Mouse (Mus musculus) kidney, postnatal 0 days (tissue): ENCODE results near the gene Rhobtb3. TPM values are rescaled to one million over a fixed set of nuclear protein-coding genes. Genes with fewer than 3 reads are reported as not detected.
A peak's percentile ranks its signal among the peaks of the same experiment; 100 is the strongest.
"Not testable (repeated sequence)": the region's sequence is repeated elsewhere in the genome, so short reads cannot be mapped to it uniquely, and the experiment has no call there.

Source experiments
- ATAC-seq: fragments of 200-750 bp; cut with Nextera tagmentation; replicated peaks from 2 replicates; pipeline ENCODE4 v1.8.0; 2017; ENCODE audit warnings: low read depth, moderate number of reproducible peaks, moderate TSS enrichment, moderate library complexity; ENCODE audit not compliant: low FRiP score
- DNase-seq: peaks from one replicate; pipeline ENCODE4 v3.0.0-alpha.2; 2016; ENCODE audit warnings: low spot score
- H3K27ac ChIP-seq: fragments of 300-500 bp; sonication (generic); 2 replicates; pipeline ENCODE4 v1.5.1; 2014; ENCODE audit warnings: mild to moderate bottlenecking
- H3K27me3 ChIP-seq: fragments of 300-500 bp; sonication (generic); 2 replicates; pipeline ENCODE4 v1.6.1; 2014; ENCODE audit warnings: low read length, mixed read lengths; ENCODE audit not compliant: insufficient read depth
- H3K36me3 ChIP-seq: fragments of 300-500 bp; sonication (generic); 2 replicates; pipeline ENCODE4 v1.6.1; 2014; ENCODE audit warnings: low read length, mixed read lengths; ENCODE audit not compliant: insufficient read depth
- H3K4me1 ChIP-seq: fragments of 300-500 bp; sonication (generic); replicated peaks from 2 replicates; pipeline ENCODE4 v1.6.1; 2014; ENCODE audit warnings: antibody characterized with exemption, low read length, mixed read lengths; ENCODE audit not compliant: insufficient read depth
- H3K4me2 ChIP-seq: fragments of 300-500 bp; sonication (generic); 2 replicates; pipeline ENCODE4 v1.6.1; 2014; ENCODE audit warnings: mild to moderate bottlenecking, low read length, moderate library complexity, mixed read lengths
- H3K4me3 ChIP-seq: fragments of 300-500 bp; sonication (generic); replicated peaks from 2 replicates; pipeline ENCODE4 v1.5.1; 2014; ENCODE audit warnings: low read depth, low read length
- H3K9ac ChIP-seq: fragments of 300-500 bp; sonication (generic); 2 replicates; pipeline ENCODE4 v1.6.1; 2014; ENCODE audit warnings: low read depth, low read length
- H3K9me3 ChIP-seq: fragments of 300-500 bp; sonication (generic); replicated peaks from 2 replicates; pipeline ENCODE4 v1.6.1; 2016; ENCODE audit warnings: low read length, inconsistent platforms, mixed read lengths
- CTCF ChIP-seq: IDR thresholded peaks from 2 replicates; pipeline ENCODE4 v1.5.1; 2016; ENCODE audit warnings: antibody characterized with exemption, low read depth, mild to moderate bottlenecking, moderate library complexity
- WGBS: fragments of 180-500 bp; shearing (Covaris S2); extraction: QIAGEN DNeasy Blood & Tissue Kit; methylation state at CpG from one replicate; pipeline ENCODE4 v1.1.7; 2014; 5-methylcytosine and 5-hydroxymethylcytosine counted together
- polyA plus RNA-seq: library from polyadenylated mRNA; unstranded; fragments of >200 nt; fragmentation: Nextera tagmentation; extraction: Ambion mirVana; gene quantifications from 2 replicates; pipeline ENCODE4 v1.2.1, GENCODE M21; 2015

Gene Rhobtb3
- polyA plus RNA-seq, 1 experiment from 2014 or later: 27.6 TPM

DNA sequence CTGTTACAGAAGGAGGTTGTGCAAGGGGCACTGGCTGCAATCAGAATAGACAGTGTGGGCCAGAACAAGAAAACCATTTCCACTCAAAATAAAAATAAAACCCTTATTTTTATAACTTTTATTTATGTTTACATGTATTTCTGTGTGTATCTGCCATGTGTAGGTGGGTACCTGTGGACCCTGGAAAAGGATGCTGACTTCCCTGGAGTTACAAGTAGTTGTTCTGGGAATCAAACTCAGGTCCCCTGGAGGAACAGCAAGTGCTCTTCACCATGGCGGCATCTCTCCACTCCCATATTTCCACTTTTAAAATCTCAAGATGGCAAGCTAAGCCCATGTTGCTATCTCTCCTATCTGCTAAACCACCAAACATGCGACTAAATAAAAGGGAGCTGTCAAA is 13.1 kb downstream of the Rhobtb3 start:
- Histone ChIP-seq H3K27me3 (no peaks in the 10 kb centered on the region), H3K36me3 (0 out of 2 replicates have a peak, but pooled peaks cover 5% of the 10 kb centered on the region), H3K27ac (peak overlapping the region; percentile 2; the same call in 1 of the 2 replicates), H3K4me3 (no peak overlapping the region), H3K9me3 (no peaks in the 10 kb centered on the region), H3K4me1 (peaks cover 10% of the 10 kb centered on the region; the same call in 1 of the 2 replicates), H3K9ac (no peak overlapping the region), H3K4me2 (no peak overlapping the region)
- no peak for TF ChIP-seq CTCF
- ATAC-seq (no peak), DNase-seq (no peak)
- 48% methylated on average over 2 of the region's 2 CpGs for WGBS

GRCm38 (mm10) chr13:75930023-75930422 is 13.7 kb downstream of the Rhobtb3 start:
- ATAC-seq: no peak
- H3K9me3 ChIP-seq: no peaks in the 10 kb centered on the region
- DNase-seq: no peak
- 92% methylated on average over 20 of the region's 20 CpGs for WGBS
- no peaks in the 10 kb centered on the region for H3K27me3 ChIP-seq
- no peak overlapping the region for H3K9ac ChIP-seq
- no peak overlapping the region for H3K4me2 ChIP-seq
- 0 out of 2 replicates have a peak, but pooled peaks cover 5% of the 10 kb centered on the region for H3K36me3 ChIP-seq
- no peak for TF ChIP-seq CTCF
- peaks cover 10% of the 10 kb centered on the region; the same call in 1 of the 2 replicates for H3K4me1 ChIP-seq
- no peak overlapping the region for H3K27ac ChIP-seq
- no peak overlapping the region for H3K4me3 ChIP-seq

DNA sequence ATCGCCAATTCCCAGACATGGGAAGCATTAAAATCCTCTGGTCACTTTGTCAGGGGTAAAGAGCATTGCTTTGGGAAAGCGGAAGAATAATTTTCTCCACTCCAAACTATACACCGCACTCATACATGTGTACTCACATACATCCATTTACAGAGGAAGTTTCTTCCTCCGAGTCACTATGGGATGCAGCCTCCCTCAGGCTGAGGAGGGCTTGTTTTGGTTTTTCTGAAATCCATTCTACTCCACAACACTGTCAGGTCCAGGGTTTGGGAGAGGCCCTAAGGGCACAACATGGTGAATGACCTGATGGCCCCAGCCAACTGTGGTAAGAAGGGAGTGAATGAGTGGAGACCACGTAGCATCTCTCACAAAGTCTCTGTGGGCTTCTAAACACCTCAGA is 14.7 kb downstream of the Rhobtb3 start:
- H3K4me3 ChIP-seq, H3K9me3 ChIP-seq, H3K4me1 ChIP-seq, H3K9ac ChIP-seq, ATAC-seq, H3K36me3 ChIP-seq, H3K4me2 ChIP-seq, H3K27ac ChIP-seq, H3K27me3 ChIP-seq, DNase-seq: not testable (repeated sequence)
- 94% methylated on average over 5 of the region's 5 CpGs for WGBS

DNA sequence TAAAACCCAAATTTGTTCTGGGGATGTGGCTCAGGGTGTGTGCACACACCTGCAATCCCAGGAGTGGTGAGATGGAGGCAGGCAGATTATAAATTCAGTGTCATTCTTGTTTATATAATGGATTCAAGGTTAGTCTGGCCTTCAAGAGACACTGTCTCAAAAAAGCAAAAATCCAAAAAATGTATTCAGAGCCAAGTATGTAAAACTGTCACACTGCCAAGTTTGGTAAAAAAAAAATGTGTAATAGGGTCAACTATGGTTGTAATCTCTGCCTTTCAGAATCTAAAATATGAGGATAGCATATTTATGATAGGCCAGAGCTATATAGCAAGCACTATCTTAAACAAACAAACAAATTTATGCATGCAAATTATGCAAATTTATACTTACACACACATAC is 15.8 kb downstream of the Rhobtb3 start:
- Histone ChIP-seq H3K27ac (no peak overlapping the region), H3K4me2 (no peak overlapping the region), H3K4me1 (peaks cover 10% of the 10 kb centered on the region; the same call in 1 of the 2 replicates), H3K36me3 (0 out of 2 replicates have a peak, but pooled peaks cover 5% of the 10 kb centered on the region), H3K4me3 (no peak overlapping the region), H3K27me3 (no peaks in the 10 kb centered on the region), H3K9ac (no peak overlapping the region), H3K9me3 (no peaks in the 10 kb centered on the region)
- ATAC-seq: no peak
- DNase-seq: no peak
- TF ChIP-seq CTCF: no peak

DNA sequence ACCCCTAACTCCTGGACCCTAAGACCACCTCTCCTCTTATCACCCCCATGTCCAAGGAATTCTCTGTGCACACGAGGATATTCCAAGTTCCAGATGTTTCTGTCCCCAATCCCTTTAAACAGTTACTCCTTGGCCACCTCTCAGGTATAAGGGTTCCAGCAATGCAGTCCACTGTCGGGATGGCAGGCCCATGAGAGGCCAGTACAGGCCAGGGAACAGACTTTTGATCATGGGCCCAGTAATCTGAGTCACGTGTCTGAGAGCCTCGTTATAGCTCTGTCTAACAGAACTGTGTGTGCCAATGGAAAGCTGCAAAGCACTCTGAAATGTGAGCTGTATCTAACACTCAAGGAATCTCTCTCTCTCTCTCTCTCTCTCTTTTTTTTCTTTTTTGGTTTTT is 29.6 kb downstream of the Rhobtb3 start:
- H3K4me2 ChIP-seq: no peak overlapping the region
- peaks cover 20% of the 10 kb centered on the region; the same call in 1 of the 2 replicates for H3K36me3 ChIP-seq
- H3K27me3 ChIP-seq: no peaks in the 10 kb centered on the region
- 56% methylated on average over 4 of the region's 4 CpGs for WGBS
- H3K27ac ChIP-seq: no peak overlapping the region
- H3K9me3 ChIP-seq: no peaks in the 10 kb centered on the region
- no peak overlapping the region for H3K4me3 ChIP-seq
- no peaks in the 10 kb centered on the region for H3K4me1 ChIP-seq
- H3K9ac ChIP-seq: no peak overlapping the region
- TF ChIP-seq CTCF: no peak
- no peak for DNase-seq
- no peak for ATAC-seq

DNA sequence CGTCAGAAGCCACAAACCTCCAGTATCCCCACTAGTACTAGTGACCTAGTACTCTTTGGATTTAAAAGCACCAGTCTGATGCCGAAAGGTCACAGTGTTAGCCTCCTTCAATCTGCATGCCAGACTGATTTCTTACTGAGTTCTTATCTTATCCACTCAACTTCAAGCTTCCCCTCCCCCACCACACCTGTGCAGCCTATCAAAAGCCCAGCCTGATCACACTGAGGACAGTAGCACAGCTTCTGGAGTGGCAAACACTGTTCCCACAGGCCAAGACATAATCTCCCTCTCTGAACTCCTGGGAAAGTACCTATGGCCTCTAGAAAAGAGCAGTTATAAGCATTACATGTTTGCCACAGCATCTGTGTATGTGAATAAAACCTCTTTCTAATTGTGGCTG is 35.5 kb downstream of the Rhobtb3 start:
- Histone ChIP-seq H3K4me1 (no peaks in the 10 kb centered on the region), H3K27ac (no peak overlapping the region), H3K27me3 (no peaks in the 10 kb centered on the region), H3K4me3 (no peak overlapping the region), H3K9ac (no peak overlapping the region), H3K9me3 (no peaks in the 10 kb centered on the region), H3K4me2 (no peak overlapping the region), H3K36me3 (0 out of 2 replicates have a peak, but pooled peaks cover 4% of the 10 kb centered on the region)
- TF ChIP-seq CTCF: no peak
- 65% methylated on average over 2 of the region's 2 CpGs for WGBS
- ATAC-seq (0 out of 2 replicates have a peak, but pooled peaks have one; percentile 11), DNase-seq (no peak)

- no peak overlapping the region for H3K4me3 ChIP-seq
- peak; percentile 80; the same call in 1 of the 2 replicates for ATAC-seq
- 46% methylated on average over 5 of the region's 5 CpGs for WGBS
These were observed 36.6 kb downstream of the Rhobtb3 start for GRCm38 (mm10) chr13:75907133-75907532.

More at GRCm38 (mm10) chr13:75907133-75907532, 36.6 kb downstream of the Rhobtb3 start:
- H3K36me3 ChIP-seq: 0 out of 2 replicates have a peak, but pooled peaks cover 4% of the 10 kb centered on the region
- H3K4me2 ChIP-seq: no peak overlapping the region
- no peak overlapping the region for H3K9ac ChIP-seq
- H3K27me3 ChIP-seq: no peaks in the 10 kb centered on the region
- DNase-seq: peak; percentile 28
- H3K27ac ChIP-seq: no peak overlapping the region
- no peak for TF ChIP-seq CTCF
- no peaks in the 10 kb centered on the region for H3K9me3 ChIP-seq
- H3K4me1 ChIP-seq: no peaks in the 10 kb centered on the region
